Mouse (Mus musculus) T-helper 17 cell (primary cell): ENCODE measurements at regions not wholly inside any gene's neighbourhood (a gene's known extent, or its start where the extent isn't known, plus 50 kb on each side); places are given as distances from the start of the nearest gene placed in this dataset.

Source experiments
- in situ Hi-C, 2 experiments: fragments of 300-600 bp; cut with MboI, MseI; formaldehyde crosslinking; loops; 1 replicate in 1 of 2; 2 replicates in 1 of 2; pipeline ENCODE4 v1.15.1; 2025; ENCODE audit warnings: high pct_unique_total_duplicates in 2 of 2

DNA sequence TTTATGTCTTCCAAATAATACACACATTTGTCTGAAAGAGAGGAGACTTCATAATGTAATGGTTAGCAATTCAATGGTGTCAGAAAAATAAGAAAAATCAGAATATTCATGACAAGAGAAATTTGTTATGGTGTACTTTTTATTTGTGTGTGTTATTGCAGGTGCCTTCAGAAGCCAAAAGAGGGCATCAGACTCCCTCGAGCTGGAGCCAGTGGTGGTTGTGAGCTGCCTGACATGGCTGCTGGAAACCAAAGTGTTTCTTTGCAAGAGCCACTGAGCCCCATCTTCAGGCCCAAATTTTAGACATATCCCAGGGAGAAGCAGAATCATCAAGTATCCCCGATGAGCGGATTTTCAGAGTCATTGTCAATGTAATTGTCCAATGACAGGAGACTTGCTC, 81.9 kb downstream of the Tm2d3 start:
- in situ Hi-C loops, result loop anchor here in 1 of 2 experiments (10.0 kb wide), 1 partner anchor 1858 kb away; the partner anchor contains the start of gene E030018B13Rik

DNA sequence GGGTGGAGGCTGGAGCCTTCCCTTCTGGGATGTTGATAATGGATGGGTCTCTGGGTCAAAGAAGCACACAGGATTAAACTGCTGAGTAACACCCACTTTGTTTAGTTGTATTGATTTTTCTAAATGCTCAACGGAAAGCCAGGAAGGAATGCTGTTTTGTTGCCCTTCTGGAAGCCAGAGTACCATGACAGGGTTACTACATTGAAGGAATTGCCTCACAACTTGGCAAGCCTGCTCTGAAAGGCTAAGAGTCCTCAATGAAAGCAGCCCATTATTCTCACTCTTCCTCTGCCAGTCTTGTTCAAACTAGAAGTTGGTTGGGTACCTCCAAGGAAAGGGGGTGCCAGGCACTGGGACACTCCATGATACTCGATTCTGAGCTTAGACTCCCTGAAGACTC, 83.0 kb downstream of the Tm2d3 start:
- in situ Hi-C loops, result loop anchor here in 1 of 2 experiments (10.0 kb wide), 1 partner anchor 1859 kb away; the partner anchor contains the start of gene E030018B13Rik

DNA sequence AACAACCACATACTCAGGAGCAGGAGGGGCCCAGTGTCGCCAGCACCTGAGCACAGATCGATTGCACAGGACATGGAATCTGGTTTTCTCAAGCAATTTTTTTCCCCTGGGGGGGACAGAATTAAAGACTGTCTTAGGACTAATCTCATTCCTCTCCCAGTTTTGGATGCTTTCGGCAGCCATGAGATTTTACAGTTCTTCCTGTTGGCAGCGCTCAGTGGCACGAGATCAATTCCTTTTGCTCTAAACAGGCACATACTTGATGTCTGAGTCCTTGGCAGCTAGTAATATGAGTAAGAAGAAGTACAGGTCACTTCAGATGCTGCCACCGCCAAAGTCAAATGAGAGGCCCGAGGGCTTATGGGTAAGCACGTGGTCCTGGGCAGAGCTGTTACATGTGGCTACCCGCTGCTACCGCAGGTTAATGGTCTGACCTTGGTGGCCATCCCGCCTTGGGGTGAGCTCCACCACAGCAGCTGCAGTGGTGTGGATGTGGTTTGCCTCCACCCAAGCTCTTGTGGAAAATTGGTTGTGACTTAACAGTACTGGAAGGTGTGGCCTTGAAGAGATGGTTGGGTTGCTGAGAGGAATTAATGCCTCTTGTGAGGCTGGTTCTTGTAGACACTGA, 83.5 kb downstream of the Tm2d3 start:
- in situ Hi-C loops, result loop anchor here in 1 of 2 experiments (10.0 kb wide), 1 partner anchor 1860 kb away; the partner anchor contains the start of gene E030018B13Rik

DNA sequence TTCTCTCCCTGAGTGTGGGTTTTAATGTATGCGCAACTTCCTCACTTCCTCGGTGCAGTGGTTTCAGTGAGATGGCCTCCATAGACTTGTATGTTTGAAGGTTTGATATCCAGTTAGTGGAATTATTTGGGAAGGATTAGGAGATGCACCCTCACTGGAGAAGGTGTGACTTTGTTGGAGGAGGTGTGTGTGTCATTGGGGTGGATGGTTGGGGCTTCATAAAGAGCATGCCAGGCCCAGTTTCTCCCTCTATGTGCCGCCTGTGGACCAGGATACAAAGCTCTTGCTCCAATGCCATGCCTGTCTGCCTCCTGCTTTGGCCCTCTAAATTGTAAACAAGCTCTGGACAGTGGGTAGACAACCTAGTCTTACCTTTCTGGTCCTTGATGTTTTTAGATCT, 84.0 kb downstream of the Tm2d3 start:
- in situ Hi-C loops, result loop anchor here in 1 of 2 experiments (10.0 kb wide), 1 partner anchor 1860 kb away; the partner anchor contains the start of gene E030018B13Rik

DNA sequence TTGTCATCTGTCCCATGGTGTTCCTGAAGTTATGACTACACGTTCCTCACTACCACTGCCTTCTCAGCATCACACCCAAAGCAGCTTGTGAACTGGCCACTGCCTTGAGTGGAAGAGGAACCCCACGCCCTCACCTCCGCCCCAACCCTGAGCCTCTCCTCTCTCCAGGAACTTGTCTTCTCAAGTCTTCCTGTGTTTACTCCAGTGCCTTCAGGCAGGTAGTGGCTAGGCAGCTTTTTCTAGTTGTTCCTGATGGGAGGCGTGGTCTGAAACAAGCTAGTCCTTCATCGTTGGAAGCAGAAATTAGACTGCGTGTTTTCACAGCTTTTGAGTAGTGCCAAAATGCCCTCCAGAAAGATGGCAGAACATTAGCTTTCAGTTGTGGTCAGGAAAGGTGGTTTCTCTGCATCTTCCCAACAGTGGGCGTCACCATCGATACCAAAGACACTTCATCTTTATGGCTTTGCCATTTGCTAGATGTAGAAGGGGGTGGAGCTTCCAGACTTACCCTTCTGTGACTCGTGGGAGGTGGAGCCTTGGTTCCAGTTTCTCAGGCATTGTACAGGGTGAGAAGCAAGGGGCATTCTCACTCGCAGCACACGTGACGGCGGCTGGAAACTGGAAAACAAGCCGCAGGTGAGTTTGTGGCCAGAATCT, 81.7 kb upstream of the Pcsk6 start:
- in situ Hi-C loops, result loop anchor here in 1 of 2 experiments (10.0 kb wide), 1 partner anchor 1865 kb away; the partner anchor contains the start of gene E030018B13Rik

DNA sequence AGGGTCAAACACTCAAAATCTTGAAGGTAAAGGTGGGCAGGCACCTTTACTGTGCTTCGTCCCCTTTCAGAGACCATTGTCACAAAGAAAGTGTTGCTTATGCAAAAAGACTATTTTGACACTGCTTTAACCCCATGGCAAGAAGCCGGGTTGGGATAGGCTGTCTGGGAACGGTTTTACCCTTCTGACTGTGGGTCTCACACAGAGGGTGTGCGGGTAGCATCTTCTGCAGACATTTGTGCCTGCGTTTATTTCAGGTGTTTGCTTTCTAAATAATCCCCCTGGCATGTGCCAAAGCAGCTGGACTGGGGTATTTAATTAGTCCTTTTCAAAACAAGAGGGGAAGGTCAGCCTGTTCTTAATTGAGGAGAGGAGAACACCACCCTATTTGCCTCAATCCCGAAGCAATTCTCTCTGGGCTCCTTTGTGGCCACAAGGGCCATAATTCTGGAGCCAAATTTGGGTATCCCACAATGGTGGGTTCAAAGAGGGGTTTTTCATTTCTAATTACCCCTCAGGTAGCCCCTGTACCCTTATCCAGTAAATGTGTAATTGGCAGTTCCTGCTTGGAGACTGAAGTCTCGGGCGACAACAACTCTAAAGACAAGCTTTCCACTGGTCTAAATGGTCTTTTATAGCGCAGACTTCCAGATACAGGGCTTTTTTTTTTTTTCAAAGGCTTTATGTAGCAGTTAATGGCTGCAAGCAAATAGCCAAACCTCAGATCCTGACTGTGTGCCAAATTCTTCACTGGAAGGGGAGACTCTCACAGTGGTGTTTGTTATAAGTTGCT, 80.8 kb upstream of the Pcsk6 start:
- in situ Hi-C loops, result no loop called here

DNA sequence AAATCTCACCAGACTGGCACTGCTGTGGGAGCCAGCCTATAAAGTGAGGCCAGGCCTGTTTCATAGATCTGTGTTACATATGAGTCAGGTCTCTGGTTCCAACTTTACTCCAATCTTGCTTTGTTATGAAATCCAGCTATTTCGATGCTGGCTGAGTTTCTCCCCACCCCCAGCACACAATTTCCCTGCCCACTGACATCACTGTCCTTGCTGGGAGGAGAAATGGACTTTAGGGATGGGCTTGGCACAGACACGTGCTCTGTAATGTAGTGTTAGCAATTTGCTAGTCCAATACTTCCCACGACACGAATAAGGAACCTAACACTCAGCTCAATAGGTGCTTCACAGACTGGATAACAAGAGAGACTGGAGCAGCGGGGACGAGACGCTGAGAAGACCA, 79.5 kb upstream of the Pcsk6 start:
- in situ Hi-C loops, result no loop called here

DNA sequence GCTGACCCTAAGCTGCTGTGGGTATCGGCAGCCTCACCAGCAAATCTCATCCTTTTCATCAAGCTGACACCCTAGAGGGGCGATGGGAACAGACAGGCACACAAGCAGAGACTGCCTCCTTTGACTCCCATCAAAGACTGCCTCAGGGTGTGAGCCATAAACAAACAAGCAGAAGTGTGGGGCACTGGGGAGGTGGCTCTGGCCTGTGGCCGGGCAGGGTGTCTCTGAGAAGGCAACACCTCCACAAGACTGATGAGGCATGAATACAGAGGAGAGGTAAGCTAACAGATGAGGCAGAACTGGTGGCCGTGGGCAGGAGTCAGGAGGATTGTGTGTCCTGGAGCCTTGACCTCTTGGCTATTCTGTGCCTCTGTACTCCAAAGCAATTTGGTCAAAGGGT, 77.8 kb upstream of the Pcsk6 start:
- in situ Hi-C loops, result no loop called here

DNA sequence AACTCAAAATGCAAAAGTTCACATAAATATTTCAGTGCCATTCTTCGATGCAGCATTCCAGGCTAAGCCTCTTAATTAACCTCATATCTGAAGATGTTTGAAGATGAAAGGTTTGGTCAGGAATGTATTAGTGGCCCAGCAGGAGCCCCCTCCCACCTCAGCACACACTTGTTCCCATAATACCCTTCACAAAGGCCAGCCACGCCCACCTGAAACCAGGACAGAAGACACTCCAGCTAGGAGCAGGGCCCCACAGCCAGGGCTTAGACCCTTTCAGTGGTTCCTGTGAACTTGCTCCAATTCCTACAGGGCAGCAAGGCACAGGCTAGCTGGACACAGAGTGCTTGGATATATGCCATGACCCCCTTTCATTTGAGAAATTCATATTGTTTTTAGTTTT, 74.6 kb upstream of the Pcsk6 start:
- in situ Hi-C loops, result no loop called here

DNA sequence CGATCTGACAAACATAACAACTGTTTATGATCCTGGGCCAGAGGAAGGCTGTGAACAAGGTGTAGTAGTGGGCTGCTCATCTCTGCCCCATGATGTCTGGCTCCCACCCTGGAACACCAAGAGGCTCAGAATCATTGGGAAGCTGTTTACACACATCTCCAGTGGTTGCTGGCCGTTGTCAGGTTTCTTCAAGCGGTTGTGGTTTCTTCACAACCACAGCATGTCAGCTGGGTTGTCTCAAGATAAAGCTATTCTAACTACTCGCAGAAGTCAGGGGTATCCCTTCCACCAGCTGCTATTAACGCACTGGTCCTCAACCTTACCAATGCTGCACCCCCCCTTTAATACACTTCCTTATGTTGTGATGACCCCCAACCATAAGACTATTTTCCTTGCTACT, 73.7 kb upstream of the Pcsk6 start:
- in situ Hi-C loops, result no loop called here

DNA sequence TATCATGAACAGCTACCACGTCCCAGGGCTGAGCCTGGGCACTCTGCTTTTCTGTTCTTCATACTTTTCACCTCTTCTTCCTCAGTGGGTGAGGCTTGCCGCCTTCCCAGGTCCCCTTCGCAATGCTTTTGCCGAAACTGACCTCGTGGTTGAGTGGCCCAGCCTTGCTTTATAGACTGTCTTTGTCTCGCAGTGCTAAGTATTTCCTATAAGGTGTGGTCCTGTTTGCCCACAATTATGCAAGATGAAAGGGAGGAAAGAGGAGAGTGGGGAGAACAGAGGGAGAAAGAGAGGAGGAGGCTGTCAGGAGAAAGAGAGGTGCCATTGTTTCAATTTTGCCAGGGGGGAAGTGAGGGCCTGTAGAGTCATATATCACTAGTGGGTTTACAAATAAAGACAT, 71.3 kb upstream of the Pcsk6 start:
- in situ Hi-C loops, result no loop called here

DNA sequence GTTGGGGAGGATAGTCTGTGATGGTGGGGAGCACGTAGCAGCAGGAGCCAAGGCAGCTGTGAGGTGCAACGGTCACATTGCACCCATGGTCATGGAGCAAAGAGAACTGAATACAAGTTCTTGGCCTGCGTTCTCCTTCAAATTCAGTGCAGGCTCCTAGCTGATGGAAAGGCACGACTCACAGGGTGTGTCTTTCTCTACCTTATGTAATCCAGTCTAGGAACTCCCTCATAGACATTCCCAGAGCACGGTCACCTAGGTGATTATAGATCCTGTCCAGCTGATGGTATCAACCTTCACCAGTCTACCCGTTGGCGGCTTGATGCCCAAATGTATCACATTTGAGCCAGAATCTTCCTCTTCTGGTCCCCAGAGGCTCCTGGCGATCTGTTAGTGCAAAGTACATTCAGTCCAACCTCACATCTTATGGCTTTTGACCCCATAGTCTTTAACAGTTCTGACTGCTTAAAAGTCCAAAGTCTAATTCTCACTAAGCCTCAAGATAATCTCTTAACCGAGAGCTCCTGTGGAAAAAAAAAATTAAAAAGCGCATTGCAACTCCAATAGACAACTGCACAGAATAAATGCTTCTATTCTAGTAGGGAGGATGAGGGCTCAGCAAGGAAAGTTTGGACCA, 69.2 kb upstream of the Pcsk6 start:
- in situ Hi-C loops, result no loop called here

DNA sequence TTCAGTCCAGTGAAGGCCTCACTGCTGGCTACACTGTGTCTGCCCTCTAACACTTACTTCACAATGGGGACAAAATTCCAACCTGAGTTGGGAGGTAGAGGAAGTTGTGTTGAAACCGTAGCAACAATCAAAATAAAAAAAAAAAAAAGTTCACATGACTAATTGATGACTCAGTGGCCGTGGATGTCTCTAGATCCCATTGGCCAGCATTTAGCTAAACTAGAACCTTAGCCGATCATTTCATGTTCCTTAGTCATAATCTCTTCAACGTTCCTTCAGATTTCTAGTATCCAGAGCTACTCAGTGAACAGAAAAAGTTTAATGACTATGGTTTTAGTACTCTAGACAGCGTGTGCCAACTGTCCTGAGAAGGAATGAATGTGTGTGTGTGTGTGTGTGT, 59.2 kb upstream of the Pcsk6 start:
- in situ Hi-C loops, result loop anchor here in 1 of 2 experiments (10.0 kb wide), 1 partner anchor 1092 kb away; no protein-coding TSS in a partner anchor

DNA sequence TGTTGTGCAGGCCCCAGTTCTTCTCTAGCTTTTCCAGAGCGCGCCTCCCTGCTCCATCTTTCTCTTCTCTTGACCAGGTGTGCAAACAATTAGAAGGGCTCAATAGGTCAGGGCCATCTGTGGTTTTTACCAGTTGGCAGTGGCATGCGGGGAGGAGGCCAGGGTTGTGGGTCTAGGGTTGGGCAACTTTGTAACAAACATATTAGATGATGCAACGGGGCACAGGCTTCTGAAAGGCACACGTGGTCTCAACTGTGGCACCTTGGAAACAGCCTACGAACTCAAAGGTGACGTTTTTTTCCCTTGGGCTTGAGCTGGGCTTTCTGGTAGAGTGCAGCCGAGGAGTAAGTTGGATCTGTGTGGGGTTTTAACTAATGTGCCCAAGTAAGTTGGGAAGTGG, 58.7 kb upstream of the Pcsk6 start:
- in situ Hi-C loops, result loop anchor here in 1 of 2 experiments (10.0 kb wide), 1 partner anchor 1092 kb away; no protein-coding TSS in a partner anchor

DNA sequence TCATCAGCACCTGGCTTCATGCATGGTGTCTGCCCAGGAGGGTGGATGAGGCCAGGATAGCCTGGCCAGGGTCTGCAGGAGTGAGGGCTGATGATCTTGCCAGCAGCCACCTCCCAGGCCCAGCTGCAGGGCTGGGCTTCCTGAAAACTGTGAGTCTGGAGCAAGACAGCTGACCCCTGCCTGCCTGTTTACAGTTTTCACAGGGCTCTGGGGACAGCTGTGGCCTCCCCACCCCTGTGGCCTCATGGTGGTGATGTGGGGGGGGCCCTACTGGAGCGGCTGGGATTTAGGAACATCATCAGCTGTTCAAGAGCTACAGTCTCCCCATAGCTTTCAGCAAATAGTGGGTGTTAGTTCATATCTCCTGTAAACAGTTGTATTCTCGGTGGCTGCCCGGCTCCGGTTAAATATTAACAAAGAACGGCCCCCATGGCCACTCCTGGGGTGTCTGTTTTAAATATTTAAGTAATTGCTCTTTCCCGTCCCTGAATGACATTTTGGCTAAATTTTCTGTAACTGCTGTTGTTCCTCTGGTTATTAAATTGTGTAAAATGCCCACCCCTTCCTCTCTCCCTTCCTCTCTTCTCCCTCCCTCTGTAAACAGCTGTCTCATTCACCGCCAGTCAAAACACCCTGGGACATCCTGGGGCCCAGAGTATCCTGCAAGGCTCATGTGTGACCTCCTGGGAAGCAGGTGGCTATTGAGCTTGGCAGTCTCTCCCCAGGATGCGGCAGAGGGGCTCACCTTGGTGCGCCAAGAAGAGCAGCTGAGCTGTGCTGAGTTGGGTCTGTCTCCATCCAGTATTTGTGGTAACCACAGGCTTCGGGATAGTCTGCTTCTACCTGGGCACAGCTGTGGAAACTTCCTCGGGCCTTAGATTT, 57.9 kb upstream of the Pcsk6 start:
- in situ Hi-C loops, result loop anchor here in 1 of 2 experiments (10.0 kb wide), 1 partner anchor 1091 kb away; no protein-coding TSS in a partner anchor
